Mouse (Mus musculus): ENCODE data around the gene Cdc20b. TPM values are rescaled to one million over a fixed set of nuclear protein-coding genes. Genes with fewer than 3 reads are reported as not detected.
A peak's percentile ranks its signal among the peaks of the same experiment; 100 is the strongest.
"Not testable (repeated sequence)": the region's sequence is repeated elsewhere in the genome, so short reads cannot be mapped to it uniquely, and the experiment has no call there.

The Cdc20b gene
- polyA plus RNA-seq, 1 experiment from 2014 or later: 2.1 TPM

DNA sequence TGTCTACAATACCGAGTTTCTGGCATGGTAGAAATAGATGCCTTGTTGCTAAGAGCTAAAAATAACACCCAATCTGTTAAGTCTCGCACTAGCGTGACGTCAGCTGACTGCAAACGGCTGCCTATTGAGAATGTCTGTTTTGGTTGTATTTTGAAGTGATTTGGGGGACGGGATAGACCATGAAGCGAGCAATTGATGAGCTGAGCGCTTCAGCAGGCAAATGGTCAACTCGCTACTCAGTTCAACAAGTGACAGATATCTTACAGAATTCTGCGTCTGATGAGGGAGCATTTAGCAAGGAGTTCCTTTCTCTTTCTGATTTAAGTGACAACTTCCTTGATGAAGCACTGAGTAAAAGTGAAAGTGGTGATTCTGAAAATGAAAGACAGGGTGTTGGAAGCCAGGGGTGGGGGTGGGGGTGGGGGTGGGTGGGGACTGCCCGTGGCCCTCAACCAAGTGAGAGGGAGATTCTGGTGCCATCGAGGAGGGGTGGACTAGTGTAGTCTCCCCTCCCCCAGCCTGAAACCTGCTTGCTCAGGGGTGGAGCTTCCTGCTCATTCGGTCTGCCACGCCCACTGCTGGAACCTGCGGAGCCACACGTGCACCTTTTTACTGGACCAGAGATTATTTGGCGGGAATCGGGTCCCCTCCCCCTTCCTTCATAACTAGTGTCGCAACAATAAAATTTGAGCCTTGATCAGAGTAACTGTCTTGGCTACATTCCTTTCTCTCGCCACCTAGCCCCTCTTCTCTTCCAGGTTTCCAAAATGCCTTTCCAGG is 21.5 kb upstream of the Cdc20b start:
- not testable (repeated sequence) for H3K9me3 ChIP-seq (ENCODE audit: control insufficient read depth, low read length); H3K4me2 ChIP-seq (replicated peaks; ENCODE audit: low read depth, low read length); H3K4me1 ChIP-seq (replicated peaks; ENCODE audit: control insufficient read depth, insufficient read depth, low read length); H3K9ac ChIP-seq (ENCODE audit: low read depth, low read length); H3K27ac ChIP-seq (ENCODE audit: low read depth, low read length); H3K36me3 ChIP-seq (ENCODE audit: control insufficient read depth, insufficient read depth, low read length); DNase-seq (ENCODE audit: low spot score); H3K4me3 ChIP-seq (ENCODE audit: low read depth, low read length); ATAC-seq (ENCODE audit: low FRiP score); H3K27me3 ChIP-seq (ENCODE audit: control insufficient read depth, insufficient read depth, low read length)
- 60% methylated on average over 17 of the region's 20 CpGs for WGBS

- H3K36me3 ChIP-seq (ENCODE audit: control insufficient read depth, insufficient read depth, low read length): no peaks in the 10 kb centered on the region
- WGBS: 86% methylated on average over 2 of the region's 2 CpGs
Measured at GRCm38 (mm10) chr13:113021521-113021920, 13.4 kb upstream of the Cdc20b start.

DNA sequence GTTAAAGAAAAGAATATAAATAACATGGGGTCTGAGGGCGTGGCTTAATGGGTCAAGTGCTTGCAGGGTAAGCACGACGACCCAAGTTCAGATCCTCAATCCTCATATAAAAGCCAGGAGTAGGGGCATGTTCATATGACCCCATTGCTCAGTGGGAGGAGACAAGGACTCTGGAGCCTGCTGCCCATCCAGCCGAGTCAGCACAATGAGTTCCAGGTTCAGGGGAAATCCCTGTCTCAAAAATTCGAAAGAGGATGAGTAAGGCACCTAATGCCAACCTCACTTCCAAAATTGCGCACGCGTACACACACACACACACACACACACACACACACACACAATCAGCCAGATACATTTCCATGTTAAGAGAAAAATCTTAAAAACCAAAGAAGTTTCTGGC is 12.4 kb upstream of the Cdc20b start:
- H3K27ac ChIP-seq (ENCODE audit: low read depth, low read length): no peak overlapping the region
- H3K9me3 ChIP-seq (ENCODE audit: control insufficient read depth, low read length): no peaks in the 10 kb centered on the region
- no peaks in the 10 kb centered on the region for H3K36me3 ChIP-seq (ENCODE audit: control insufficient read depth, insufficient read depth, low read length)
- H3K9ac ChIP-seq (ENCODE audit: low read depth, low read length): no peak overlapping the region
- no peak overlapping the region for H3K4me2 ChIP-seq (replicated peaks; ENCODE audit: low read depth, low read length)
- no peak overlapping the region for H3K4me3 ChIP-seq (ENCODE audit: low read depth, low read length)
- no peaks in the 10 kb centered on the region for H3K27me3 ChIP-seq (ENCODE audit: control insufficient read depth, insufficient read depth, low read length)
- WGBS: 78% methylated on average over 8 of the region's 8 CpGs
- DNase-seq (ENCODE audit: low spot score): no peak
- no peaks in the 10 kb centered on the region for H3K4me1 ChIP-seq (replicated peaks; ENCODE audit: control insufficient read depth, insufficient read depth, low read length)
- ATAC-seq (ENCODE audit: low FRiP score): no peak

More at GRCm38 (mm10) chr13:113021521-113021920, 13.4 kb upstream of the Cdc20b start:
- Histone ChIP-seq H3K4me1 (replicated peaks; ENCODE audit: control insufficient read depth, insufficient read depth, low read length) (no peaks in the 10 kb centered on the region), H3K4me2 (replicated peaks; ENCODE audit: low read depth, low read length) (no peak overlapping the region), H3K4me3 (ENCODE audit: low read depth, low read length) (no peak overlapping the region), H3K9me3 (ENCODE audit: control insufficient read depth, low read length) (no peaks in the 10 kb centered on the region), H3K27ac (ENCODE audit: low read depth, low read length) (no peak overlapping the region), H3K9ac (ENCODE audit: low read depth, low read length) (no peak overlapping the region), H3K27me3 (ENCODE audit: control insufficient read depth, insufficient read depth, low read length) (no peaks in the 10 kb centered on the region)
- no peak for DNase-seq (ENCODE audit: low spot score)
- ATAC-seq (ENCODE audit: low FRiP score): no peak

GRCm38 (mm10) chr13:113023274-113024143 is 11.4 kb upstream of the Cdc20b start:
- Histone ChIP-seq H3K36me3 (ENCODE audit: control insufficient read depth, insufficient read depth, low read length) (no peaks in the 10 kb centered on the region), H3K4me3 (ENCODE audit: low read depth, low read length) (no peak overlapping the region), H3K27me3 (ENCODE audit: control insufficient read depth, insufficient read depth, low read length) (no peaks in the 10 kb centered on the region), H3K9me3 (ENCODE audit: control insufficient read depth, low read length) (no peaks in the 10 kb centered on the region), H3K9ac (ENCODE audit: low read depth, low read length) (no peak overlapping the region), H3K4me1 (replicated peaks; ENCODE audit: control insufficient read depth, insufficient read depth, low read length) (no peaks in the 10 kb centered on the region), H3K4me2 (replicated peaks; ENCODE audit: low read depth, low read length) (no peak overlapping the region), H3K27ac (ENCODE audit: low read depth, low read length) (no peak overlapping the region)
- ATAC-seq (ENCODE audit: low FRiP score) (no peak), DNase-seq (ENCODE audit: low spot score) (no peak)
- 88% methylated on average over 17 of the region's 17 CpGs for WGBS

DNA sequence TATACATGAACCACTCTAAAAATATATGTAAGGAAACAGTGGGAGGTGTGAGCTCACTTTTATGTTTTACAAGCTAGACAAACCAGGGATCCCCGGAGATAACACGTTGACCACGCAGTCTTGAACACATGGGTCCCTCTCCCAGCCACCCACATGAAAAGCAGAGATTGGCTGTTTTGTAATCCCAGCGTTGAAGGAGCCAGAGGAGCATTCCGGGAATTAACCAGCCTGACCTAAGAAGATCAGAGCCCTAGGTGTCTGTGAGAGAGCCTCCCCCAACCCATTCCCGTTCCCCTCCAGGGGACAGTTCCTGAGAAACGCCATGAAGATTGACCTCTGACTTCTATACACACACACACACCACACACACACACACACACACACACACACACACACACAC is 3.6 kb upstream of the Cdc20b start:
- H3K4me3 ChIP-seq (ENCODE audit: low read depth, low read length): peak overlapping the region; percentile 42

GRCm38 (mm10) chr13:113031792-113032571 is 2.9 kb upstream of the Cdc20b start:
- peak; percentile 79 for DNase-seq (ENCODE audit: low spot score)
- Histone ChIP-seq H3K27me3 (ENCODE audit: control insufficient read depth, insufficient read depth, low read length) (peaks cover 27% of the 10 kb centered on the region), H3K9me3 (ENCODE audit: control insufficient read depth, low read length) (no peaks in the 10 kb centered on the region), H3K9ac (ENCODE audit: low read depth, low read length) (peak overlapping the region; percentile 58), H3K27ac (ENCODE audit: low read depth, low read length) (no peak overlapping the region), H3K4me3 (ENCODE audit: low read depth, low read length) (peak overlapping the region; percentile 42), H3K36me3 (ENCODE audit: control insufficient read depth, insufficient read depth, low read length) (no peaks in the 10 kb centered on the region), H3K4me1 (replicated peaks; ENCODE audit: control insufficient read depth, insufficient read depth, low read length) (peaks cover 7% of the 10 kb centered on the region), H3K4me2 (replicated peaks; ENCODE audit: low read depth, low read length) (peak overlapping the region; percentile 92)
- under 1% methylated on average over 39 of the region's 40 CpGs for WGBS
- peak; percentile 70 for ATAC-seq (ENCODE audit: low FRiP score)

More for the DNA sequence above, 3.6 kb upstream of the Cdc20b start:
- DNase-seq (ENCODE audit: low spot score) (no peak), ATAC-seq (ENCODE audit: low FRiP score) (peak; percentile 28)
- H3K27ac ChIP-seq (ENCODE audit: low read depth, low read length): no peak overlapping the region
- H3K27me3 ChIP-seq (ENCODE audit: control insufficient read depth, insufficient read depth, low read length): peaks cover 27% of the 10 kb centered on the region
- 3% methylated on average over 7 of the region's 7 CpGs for WGBS
- peaks cover 7% of the 10 kb centered on the region for H3K4me1 ChIP-seq (replicated peaks; ENCODE audit: control insufficient read depth, insufficient read depth, low read length)
- H3K36me3 ChIP-seq (ENCODE audit: control insufficient read depth, insufficient read depth, low read length): no peaks in the 10 kb centered on the region
- peak overlapping the region; percentile 92 for H3K4me2 ChIP-seq (replicated peaks; ENCODE audit: low read depth, low read length)
- H3K9me3 ChIP-seq (ENCODE audit: control insufficient read depth, low read length): no peaks in the 10 kb centered on the region
- peak overlapping the region; percentile 58; the same call in 1 of the 2 replicates for H3K9ac ChIP-seq (ENCODE audit: low read depth, low read length)

DNA sequence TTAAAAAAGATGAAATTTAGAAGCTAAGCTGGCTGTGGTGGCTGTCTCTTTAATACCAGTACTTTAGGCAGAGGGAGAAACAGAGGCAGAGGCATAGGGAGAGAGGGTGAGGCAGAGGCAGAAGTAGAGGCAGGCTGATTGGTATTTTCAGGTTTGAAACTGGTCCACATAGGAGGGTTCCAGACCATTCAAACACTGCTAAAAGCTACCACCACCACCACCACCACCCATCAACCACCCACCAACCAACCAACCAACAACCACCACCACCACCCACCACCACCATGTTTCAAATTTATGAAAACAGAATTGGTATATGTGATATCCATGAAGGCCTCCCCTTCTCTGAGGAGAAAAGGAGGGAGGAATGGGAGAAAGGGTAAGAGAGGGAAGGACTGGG is 2.1 kb upstream of the Cdc20b start:
- Histone ChIP-seq H3K4me2 (replicated peaks; ENCODE audit: low read depth, low read length) (no peak overlapping the region), H3K4me3 (ENCODE audit: low read depth, low read length) (no peak overlapping the region), H3K27ac (ENCODE audit: low read depth, low read length) (no peak overlapping the region), H3K36me3 (ENCODE audit: control insufficient read depth, insufficient read depth, low read length) (no peaks in the 10 kb centered on the region), H3K9me3 (ENCODE audit: control insufficient read depth, low read length) (no peaks in the 10 kb centered on the region), H3K27me3 (ENCODE audit: control insufficient read depth, insufficient read depth, low read length) (peaks cover 27% of the 10 kb centered on the region), H3K9ac (ENCODE audit: low read depth, low read length) (no peak overlapping the region), H3K4me1 (replicated peaks; ENCODE audit: control insufficient read depth, insufficient read depth, low read length) (peaks cover 7% of the 10 kb centered on the region)
- ATAC-seq (ENCODE audit: low FRiP score) (no peak), DNase-seq (ENCODE audit: low spot score) (peak; percentile 13)

DNA sequence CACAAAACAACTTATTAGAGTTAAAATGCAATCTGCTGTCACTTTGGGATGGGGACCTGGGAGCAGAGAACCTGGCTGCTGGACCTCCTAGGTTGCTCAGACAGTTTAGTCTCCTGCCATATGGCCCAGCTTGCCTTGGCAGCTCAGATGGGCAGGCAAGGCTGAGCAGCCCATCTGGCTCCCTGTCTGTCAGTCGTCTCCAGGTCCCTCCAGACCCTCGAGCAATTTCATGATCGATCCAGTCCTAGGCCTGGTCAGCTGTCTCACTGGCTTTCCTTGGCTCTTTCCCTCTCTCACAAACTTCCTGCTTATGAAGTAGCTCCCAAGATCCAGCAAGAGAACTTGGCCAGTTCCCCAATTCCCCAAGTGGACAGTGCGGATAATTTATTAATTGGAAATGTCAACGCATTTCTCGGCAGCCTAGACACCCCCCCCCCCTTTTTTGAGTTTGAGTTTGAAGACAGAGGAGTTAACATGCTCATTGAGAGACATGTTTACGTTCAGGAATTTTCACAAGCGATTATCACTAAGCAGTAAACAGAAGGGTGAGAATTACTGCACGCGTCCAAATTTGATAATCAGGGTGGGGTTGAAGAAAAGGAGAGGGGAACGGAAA is 532 bp upstream of the Cdc20b start:
- H3K27ac ChIP-seq (ENCODE audit: low read depth, low read length): no peak overlapping the region
- no peaks in the 10 kb centered on the region for H3K36me3 ChIP-seq (ENCODE audit: control insufficient read depth, insufficient read depth, low read length)
- peaks cover 27% of the 10 kb centered on the region for H3K27me3 ChIP-seq (ENCODE audit: control insufficient read depth, insufficient read depth, low read length)
- ATAC-seq (ENCODE audit: low FRiP score) (no peak), DNase-seq (ENCODE audit: low spot score) (peak; percentile 50)
- peaks cover 7% of the 10 kb centered on the region for H3K4me1 ChIP-seq (replicated peaks; ENCODE audit: control insufficient read depth, insufficient read depth, low read length)
- 2% methylated on average over 11 of the region's 11 CpGs for WGBS
- peak overlapping the region; percentile 50 for H3K4me3 ChIP-seq (ENCODE audit: low read depth, low read length)
- H3K9ac ChIP-seq (ENCODE audit: low read depth, low read length): peak overlapping the region; percentile 47; the same call in 1 of the 2 replicates
- H3K9me3 ChIP-seq (ENCODE audit: control insufficient read depth, low read length): no peaks in the 10 kb centered on the region
- H3K4me2 ChIP-seq (replicated peaks; ENCODE audit: low read depth, low read length): peak overlapping the region; percentile 97

All from hindbrain, embryonic 11.5 days (tissue).